Mouse (Mus musculus): ENCODE measurements around the gene Olfr1341. TPM values are rescaled to one million over a fixed set of nuclear protein-coding genes. Genes with fewer than 3 reads are reported as not detected.

Gene Olfr1341
- polyA plus RNA-seq (2015; fragmentation: Nextera tagmentation; extraction: Ambion mirVana): not detected in 2 replicates

DNA sequence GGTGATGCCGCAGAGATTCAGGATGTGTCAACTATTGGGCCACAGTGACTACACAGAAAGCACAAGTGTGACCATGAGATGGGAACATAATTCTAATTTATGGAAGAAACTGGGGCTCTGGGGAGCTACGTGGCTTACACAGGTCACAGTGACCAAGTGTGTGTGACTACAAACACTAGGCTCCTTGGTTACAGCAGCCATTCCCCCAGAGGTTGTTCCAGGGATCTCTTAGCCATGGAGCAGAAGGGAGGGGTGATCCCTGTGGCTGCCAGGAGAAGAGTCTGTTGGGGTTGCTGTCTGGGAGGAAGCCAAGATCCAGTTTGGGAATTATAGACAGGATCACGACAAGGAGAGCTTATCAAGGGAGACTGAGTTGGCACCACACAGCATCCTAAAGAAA lies at the start of gene Olfr1341:
Olfr1341 (plus strand) TSS at position 301 of the 400 bp plus-strand sequence.
- WGBS: 81% methylated on average over 3 of the region's 3 CpGs
- Histone ChIP-seq H3K4me1 (no peaks in the 10 kb centered on the region), H3K4me3 (no peak within 1 kb of the TSS), H3K27me3 (no peaks in the 10 kb centered on the region), H3K36me3 (no peaks in the 10 kb centered on the region), H3K9me3 (no peaks in the 10 kb centered on the region), H3K4me2 (no peak within 1 kb of the TSS), H3K27ac (no peak within 1 kb of the TSS), H3K9ac (no peak within 1 kb of the TSS)
- no peak for ATAC-seq (ENCODE audit: insufficient number of reproducible peaks, low FRiP score, low TSS enrichment, low read depth)

DNA sequence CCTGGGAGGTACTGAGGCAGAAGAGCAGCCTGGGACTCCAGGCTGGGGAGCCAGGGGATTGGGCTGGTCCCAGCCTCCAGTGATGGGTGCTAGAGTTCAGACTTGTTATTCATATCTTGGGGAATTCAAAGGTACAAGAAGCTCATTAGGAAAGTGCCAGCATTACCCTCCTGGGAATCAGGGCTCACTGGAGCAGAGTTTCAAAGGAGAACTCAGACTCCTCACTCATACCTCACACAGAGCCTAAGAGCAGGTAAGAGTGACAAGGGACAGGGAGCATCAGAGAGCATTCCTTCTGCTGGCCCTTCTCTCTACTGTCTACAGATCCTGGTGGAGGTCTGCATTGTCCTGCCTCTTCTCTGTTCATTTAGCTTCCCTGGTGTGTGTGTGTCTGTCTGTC lies 44.7 kb upstream of the Olfr1341 start, which contains the start of gene Olfr62:
Olfr62 (plus strand) TSS at position 301 of the 400 bp plus-strand sequence.
- H3K9me3 ChIP-seq: no peaks in the 10 kb centered on the region
- H3K4me2 ChIP-seq: no peak within 1 kb of the TSS
- no peak within 1 kb of the TSS for H3K27ac ChIP-seq
- ATAC-seq (ENCODE audit: insufficient number of reproducible peaks, low FRiP score, low TSS enrichment, low read depth): no peak
- no peak within 1 kb of the TSS for H3K9ac ChIP-seq
- H3K36me3 ChIP-seq: no peaks in the 10 kb centered on the region
- H3K4me3 ChIP-seq: no peak within 1 kb of the TSS
- H3K27me3 ChIP-seq: no peaks in the 10 kb centered on the region
- no peaks in the 10 kb centered on the region for H3K4me1 ChIP-seq

- ATAC-seq (ENCODE audit: insufficient number of reproducible peaks, low FRiP score, low TSS enrichment, low read depth): no peak
- Histone ChIP-seq H3K4me2 (no peak overlapping the region), H3K36me3 (no peaks in the 10 kb centered on the region), H3K9ac (no peak overlapping the region), H3K4me3 (no peak overlapping the region), H3K9me3 (no peaks in the 10 kb centered on the region), H3K27me3 (no peaks in the 10 kb centered on the region), H3K4me1 (0 out of 2 replicates have a peak, but pooled peaks cover 2% of the 10 kb centered on the region), H3K27ac (no peak overlapping the region)
- WGBS: 40% methylated on average over 2 of the region's 2 CpGs
Observed at GRCm38 (mm10) chr4:118687086-118687485, 16.2 kb upstream of the Olfr1341 start.

DNA sequence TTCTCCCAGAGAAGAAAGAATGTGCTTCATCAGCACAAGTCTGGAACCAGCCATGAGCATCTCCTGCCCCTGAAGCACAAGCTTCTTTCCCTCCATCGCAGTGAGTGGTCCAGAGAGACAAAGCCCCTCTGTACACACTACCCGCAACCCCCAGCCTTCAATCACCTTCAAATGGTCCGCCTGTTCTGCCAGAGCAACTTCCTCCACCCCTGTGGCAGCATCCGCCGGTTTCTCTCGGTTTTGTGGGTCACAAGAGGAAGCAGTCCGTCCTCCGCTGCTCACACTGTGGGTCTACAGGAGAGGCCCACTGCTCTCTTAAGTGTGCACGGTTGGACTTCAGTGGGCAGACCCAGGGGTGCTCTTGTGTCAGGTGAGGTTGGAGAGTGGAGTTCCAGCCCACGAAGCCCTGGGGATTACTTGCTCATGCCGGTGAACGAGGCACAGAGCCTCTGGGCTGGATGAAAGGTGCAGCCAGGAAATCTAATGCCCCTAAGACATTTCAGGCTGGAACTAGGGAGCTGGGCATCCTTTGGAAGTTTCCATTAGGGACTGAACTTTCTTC lies 10.8 kb upstream of the Olfr1341 start, which contains the start of gene Olfr1342:
Olfr1342 (minus strand) TSS at position 345 of the 562 bp plus-strand sequence.
- no peaks in the 10 kb centered on the region for H3K9me3 ChIP-seq
- WGBS: 39% methylated on average over 12 of the region's 12 CpGs
- no peak within 1 kb of the TSS for H3K27ac ChIP-seq
- 0 out of 2 replicates have a peak within 1 kb of the TSS, but pooled peaks have one; percentile 19 for H3K4me2 ChIP-seq
- peaks cover 11% of the 10 kb centered on the region; the same call in 1 of the 2 replicates for H3K4me1 ChIP-seq
- H3K36me3 ChIP-seq: no peaks in the 10 kb centered on the region
- no peak within 1 kb of the TSS for H3K9ac ChIP-seq
- H3K4me3 ChIP-seq: no peak within 1 kb of the TSS
- H3K27me3 ChIP-seq: no peaks in the 10 kb centered on the region
- ATAC-seq (ENCODE audit: insufficient number of reproducible peaks, low FRiP score, low TSS enrichment, low read depth): no peak

GRCm38 (mm10) chr4:118693812-118694211 lies 9.5 kb upstream of the Olfr1341 start:
- H3K9ac ChIP-seq: no peak overlapping the region
- H3K36me3 ChIP-seq: no peaks in the 10 kb centered on the region
- no peak overlapping the region for H3K27ac ChIP-seq
- no peaks in the 10 kb centered on the region for H3K27me3 ChIP-seq
- H3K9me3 ChIP-seq: no peaks in the 10 kb centered on the region
- no peak overlapping the region for H3K4me2 ChIP-seq
- peaks cover 11% of the 10 kb centered on the region; the same call in 1 of the 2 replicates for H3K4me1 ChIP-seq
- ATAC-seq (ENCODE audit: insufficient number of reproducible peaks, low FRiP score, low TSS enrichment, low read depth): no peak
- WGBS: 45% methylated on average over 2 of the region's 2 CpGs
- no peak overlapping the region for H3K4me3 ChIP-seq

DNA sequence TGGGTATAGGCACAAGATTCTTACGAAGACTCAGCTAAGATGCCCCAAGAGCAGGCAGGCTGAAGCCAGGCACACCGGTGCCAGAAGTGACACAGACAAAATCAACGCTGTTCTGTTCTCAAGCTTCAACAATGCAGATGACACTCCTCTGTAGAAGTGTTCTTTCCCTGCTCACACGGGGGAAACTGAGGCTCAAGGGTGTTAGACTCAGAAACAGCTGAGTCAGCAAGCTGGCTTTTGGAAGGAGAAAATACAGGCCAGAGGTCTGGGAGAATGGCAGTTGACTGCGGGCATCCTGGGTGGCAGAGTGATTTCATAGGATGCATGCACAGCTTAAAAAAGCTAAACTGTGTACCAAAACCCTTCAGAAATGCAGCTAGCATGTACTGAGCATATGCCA lies 4.8 kb downstream of the Olfr1341 start:
- Histone ChIP-seq H3K4me2 (no peak overlapping the region), H3K9me3 (no peaks in the 10 kb centered on the region), H3K4me3 (no peak overlapping the region), H3K27ac (no peak overlapping the region), H3K9ac (no peak overlapping the region), H3K27me3 (no peaks in the 10 kb centered on the region), H3K4me1 (no peaks in the 10 kb centered on the region), H3K36me3 (no peaks in the 10 kb centered on the region)
- no peak for ATAC-seq (ENCODE audit: insufficient number of reproducible peaks, low FRiP score, low TSS enrichment, low read depth)
- WGBS: 78% methylated on average over 5 of the region's 5 CpGs

DNA sequence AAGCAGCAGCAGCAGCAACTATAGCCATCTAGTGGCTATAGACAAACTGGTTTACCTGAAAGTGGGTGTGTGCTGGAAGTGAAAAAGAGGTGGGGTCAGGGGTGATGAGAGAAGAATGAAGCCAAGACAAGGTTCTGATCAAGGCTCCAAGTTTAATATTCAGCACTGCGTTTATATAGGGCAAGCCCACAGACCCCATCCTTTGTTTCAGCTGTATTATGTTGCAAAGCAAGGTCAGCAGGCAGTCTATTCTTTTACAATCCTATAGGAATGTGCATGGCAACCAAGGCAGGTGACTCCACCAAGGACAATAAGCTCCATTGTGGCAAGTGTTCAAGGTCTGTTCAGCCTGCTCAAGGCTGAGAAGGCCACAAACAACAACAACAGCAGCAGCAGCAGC lies 8.3 kb downstream of the Olfr1341 start:
- Histone ChIP-seq H3K4me3 (no peak overlapping the region), H3K4me1 (no peaks in the 10 kb centered on the region), H3K9ac (no peak overlapping the region), H3K4me2 (no peak overlapping the region), H3K27me3 (no peaks in the 10 kb centered on the region), H3K36me3 (no peaks in the 10 kb centered on the region), H3K27ac (no peak overlapping the region), H3K9me3 (no peaks in the 10 kb centered on the region)
- ATAC-seq (ENCODE audit: insufficient number of reproducible peaks, low FRiP score, low TSS enrichment, low read depth): no peak
- 62% methylated on average over 1 of the region's 1 CpGs for WGBS

DNA sequence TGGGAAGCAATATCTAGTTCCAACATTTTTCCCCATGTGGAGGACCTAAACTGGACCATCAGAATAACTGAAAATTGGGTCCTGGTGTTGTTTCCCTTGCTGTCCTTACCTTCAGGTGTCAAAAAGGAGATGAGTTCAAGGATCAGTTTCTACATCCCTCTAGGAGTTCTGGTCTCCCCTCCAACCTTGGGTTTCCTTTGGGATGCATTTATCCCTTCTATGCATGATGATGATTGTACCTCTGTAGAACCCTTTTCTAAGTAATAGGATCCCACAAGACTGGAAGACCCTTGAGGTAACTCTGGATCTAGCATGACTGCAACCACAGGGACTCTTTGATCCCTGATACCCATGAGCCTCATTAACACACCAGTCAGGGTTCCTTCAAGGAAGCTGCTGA lies 16.5 kb downstream of the Olfr1341 start, which contains the start of gene Olfr1340:
Olfr1340 (plus strand) TSS at position 301 of the 400 bp plus-strand sequence.
- no peak within 1 kb of the TSS for H3K4me2 ChIP-seq
- H3K9ac ChIP-seq: no peak within 1 kb of the TSS
- no peaks in the 10 kb centered on the region for H3K27me3 ChIP-seq
- no peaks in the 10 kb centered on the region for H3K9me3 ChIP-seq
- no peak within 1 kb of the TSS for H3K27ac ChIP-seq
- no peaks in the 10 kb centered on the region for H3K4me1 ChIP-seq
- no peak for ATAC-seq (ENCODE audit: insufficient number of reproducible peaks, low FRiP score, low TSS enrichment, low read depth)
- H3K4me3 ChIP-seq: no peak within 1 kb of the TSS
- no peaks in the 10 kb centered on the region for H3K36me3 ChIP-seq

GRCm38 (mm10) chr4:118721742-118722483 lies 18.6 kb downstream of the Olfr1341 start:
- Histone ChIP-seq H3K9ac (no peak overlapping the region), H3K9me3 (no peaks in the 10 kb centered on the region), H3K36me3 (no peaks in the 10 kb centered on the region), H3K4me2 (no peak overlapping the region), H3K4me1 (no peaks in the 10 kb centered on the region), H3K4me3 (no peak overlapping the region), H3K27ac (no peak overlapping the region), H3K27me3 (no peaks in the 10 kb centered on the region)
- ATAC-seq (ENCODE audit: insufficient number of reproducible peaks, low FRiP score, low TSS enrichment, low read depth): no peak
- WGBS: 55% methylated on average over 10 of the region's 10 CpGs

DNA sequence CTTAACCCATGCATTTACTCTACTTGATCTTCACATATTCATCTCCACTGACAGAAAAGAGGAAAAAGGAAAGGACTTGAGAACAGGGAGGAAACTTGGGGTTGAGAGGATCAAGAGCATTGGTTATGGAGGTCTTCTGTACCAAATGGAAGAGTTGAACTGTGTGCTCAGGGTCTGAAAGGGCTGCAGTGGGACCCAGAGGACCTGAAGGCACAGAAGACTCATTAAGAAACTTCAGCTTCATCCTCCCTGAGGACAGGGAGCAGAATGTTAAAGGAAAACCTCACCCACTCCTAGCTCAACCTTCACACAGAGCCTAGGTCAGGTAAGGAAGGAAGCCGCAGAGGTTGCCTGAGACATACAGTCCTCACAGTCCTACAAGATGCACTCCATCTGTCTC lies 28.6 kb downstream of the Olfr1341 start, which contains the start of gene Olfr1339:
Olfr1339 (plus strand) TSS at position 301 of the 400 bp plus-strand sequence.
- no peak within 1 kb of the TSS for H3K27ac ChIP-seq
- no peaks in the 10 kb centered on the region for H3K4me1 ChIP-seq
- H3K4me3 ChIP-seq: no peak within 1 kb of the TSS
- no peak within 1 kb of the TSS for H3K4me2 ChIP-seq
- 94% methylated on average over 1 of the region's 1 CpGs for WGBS
- no peak for ATAC-seq (ENCODE audit: insufficient number of reproducible peaks, low FRiP score, low TSS enrichment, low read depth)
- H3K36me3 ChIP-seq: no peaks in the 10 kb centered on the region
- H3K27me3 ChIP-seq: no peaks in the 10 kb centered on the region
- H3K9ac ChIP-seq: no peak within 1 kb of the TSS
- H3K9me3 ChIP-seq: no peaks in the 10 kb centered on the region

DNA sequence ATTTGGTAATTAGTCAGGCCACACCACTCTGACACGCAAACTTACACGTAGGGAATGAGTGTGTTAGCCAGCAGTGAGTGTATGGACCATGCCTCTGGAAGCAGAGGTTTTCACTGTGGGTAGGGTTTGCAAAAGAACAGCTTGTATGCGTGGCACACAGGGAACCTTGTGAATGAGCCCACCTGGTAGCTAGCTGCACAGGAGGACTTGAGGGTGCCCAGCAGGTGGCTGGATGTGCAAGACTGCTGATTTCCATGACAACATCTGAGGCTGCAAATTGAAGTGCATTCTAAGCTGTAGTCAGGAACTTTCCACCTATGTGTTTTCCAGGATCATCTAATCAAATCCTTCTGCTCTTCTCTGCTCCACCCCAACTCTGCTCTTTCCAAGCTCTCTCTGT lies 36.3 kb downstream of the Olfr1341 start:
- no peak overlapping the region for H3K27ac ChIP-seq
- H3K4me2 ChIP-seq: no peak overlapping the region
- H3K4me3 ChIP-seq: no peak overlapping the region
- H3K9me3 ChIP-seq: no peaks in the 10 kb centered on the region
- H3K4me1 ChIP-seq: no peaks in the 10 kb centered on the region
- no peak overlapping the region for H3K9ac ChIP-seq
- WGBS: 62% methylated on average over 3 of the region's 3 CpGs
- ATAC-seq (ENCODE audit: insufficient number of reproducible peaks, low FRiP score, low TSS enrichment, low read depth): no peak
- no peaks in the 10 kb centered on the region for H3K36me3 ChIP-seq
- H3K27me3 ChIP-seq: peaks cover 21% of the 10 kb centered on the region; the same call in 1 of the 2 replicates

DNA sequence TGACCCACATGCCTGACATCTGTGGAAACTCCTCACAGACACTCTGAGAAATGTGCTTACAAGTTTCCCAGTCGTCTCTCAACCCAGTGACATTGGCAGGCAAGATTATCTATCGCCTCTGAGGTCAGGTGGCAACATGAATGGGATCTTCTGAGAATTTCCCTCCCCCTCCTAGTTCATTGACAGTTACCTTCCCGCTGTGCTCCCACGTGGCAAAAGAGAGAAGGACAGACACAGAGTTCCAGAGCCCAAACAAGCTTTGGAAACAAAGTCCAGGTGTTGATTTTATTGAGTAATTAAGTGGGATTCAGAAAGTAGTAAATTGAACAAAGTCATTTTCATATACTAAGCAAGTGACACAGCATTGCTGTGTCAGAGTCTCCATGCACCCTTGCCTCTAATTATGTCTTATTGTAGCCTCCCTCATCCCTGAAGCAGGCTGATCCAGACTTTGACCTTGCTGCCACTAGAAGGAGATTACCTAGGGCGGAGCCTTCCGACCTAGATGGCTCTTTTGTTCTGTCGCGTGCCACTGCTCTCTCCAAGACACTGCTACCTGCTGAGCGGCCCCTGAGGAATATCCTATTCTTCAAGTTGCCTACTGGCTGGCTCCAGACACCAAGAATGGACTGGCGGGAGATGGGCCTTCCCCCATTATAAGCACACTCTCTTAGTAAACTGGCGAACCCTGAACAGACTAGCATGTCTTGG lies 37.8 kb downstream of the Olfr1341 start:
- no peak overlapping the region for H3K4me3 ChIP-seq
- WGBS: 11% methylated on average over 11 of the region's 11 CpGs
- peaks cover 21% of the 10 kb centered on the region; the same call in 1 of the 2 replicates for H3K27me3 ChIP-seq
- no peaks in the 10 kb centered on the region for H3K4me1 ChIP-seq
- ATAC-seq (ENCODE audit: insufficient number of reproducible peaks, low FRiP score, low TSS enrichment, low read depth): no peak
- H3K27ac ChIP-seq: no peak overlapping the region
- 0 out of 2 replicates have a peak, but pooled peaks cover under 1% of the 10 kb centered on the region for H3K9me3 ChIP-seq
- H3K9ac ChIP-seq: no peak overlapping the region
- no peaks in the 10 kb centered on the region for H3K36me3 ChIP-seq
- H3K4me2 ChIP-seq: no peak overlapping the region

Measured in limb, embryonic 15.5 days (tissue).